Mouse (Mus musculus): ENCODE measurements around the gene Tmem79. TPM values are rescaled to one million over a fixed set of nuclear protein-coding genes. Genes with fewer than 3 reads are reported as not detected.

The Tmem79 gene
- polyA plus RNA-seq, 1 experiment from 2014 or later: 2.7 TPM

GRCm38 (mm10) chr3:88365705-88366361, 29.9 kb upstream of the Tmem79 start:
- no peak overlapping the region for H3K4me3 ChIP-seq
- H3K4me1 ChIP-seq: peaks cover 44% of the 10 kb centered on the region
- 40% methylated on average over 34 of the region's 34 CpGs for WGBS
- H3K36me3 ChIP-seq (replicated peaks): peaks cover 23% of the 10 kb centered on the region
- peaks cover 41% of the 10 kb centered on the region for H3K27me3 ChIP-seq (ENCODE audit: poor library complexity, severe bottlenecking)
- peaks cover 13% of the 10 kb centered on the region for H3K9me3 ChIP-seq
- DNase-seq (ENCODE audit: extremely low spot score, low spot score): no peak
- no peak overlapping the region for H3K27ac ChIP-seq

GRCm38 (mm10) chr3:88364337-88364736, 28.4 kb upstream of the Tmem79 start, which contains the start of gene Paqr6:
Gene Paqr6 (plus strand): TSS chr3:88364584.
- Histone ChIP-seq H3K9me3 (no peaks in the 10 kb centered on the region), H3K4me1 (peaks cover 44% of the 10 kb centered on the region), H3K4me3 (peak within 1 kb of the TSS; percentile 31), H3K36me3 (replicated peaks) (peaks cover 38% of the 10 kb centered on the region), H3K27ac (peak within 1 kb of the TSS; percentile 40; the same call in 1 of the 2 replicates), H3K27me3 (ENCODE audit: poor library complexity, severe bottlenecking) (peaks cover 41% of the 10 kb centered on the region)
- under 1% methylated on average over 16 of the region's 16 CpGs for WGBS
- DNase-seq (ENCODE audit: extremely low spot score, low spot score): peak; percentile 56

- H3K4me1 ChIP-seq: peaks cover 44% of the 10 kb centered on the region
- H3K9me3 ChIP-seq: no peaks in the 10 kb centered on the region
- 0 out of 2 replicates have a peak overlapping the region, but pooled peaks have one; percentile 31 for H3K4me3 ChIP-seq
- H3K27me3 ChIP-seq (ENCODE audit: poor library complexity, severe bottlenecking): peaks cover 41% of the 10 kb centered on the region
- DNase-seq (ENCODE audit: extremely low spot score, low spot score): no peak
- 0 out of 2 replicates have a peak overlapping the region, but pooled peaks have one; percentile 11 for H3K27ac ChIP-seq
- peaks cover 45% of the 10 kb centered on the region for H3K36me3 ChIP-seq (replicated peaks)
- WGBS: 72% methylated on average over 4 of the region's 4 CpGs
Measured at GRCm38 (mm10) chr3:88363700-88364099, 27.8 kb upstream of the Tmem79 start.

- H3K27ac ChIP-seq: no peak overlapping the region
- 95% methylated on average over 2 of the region's 2 CpGs for WGBS
- H3K27me3 ChIP-seq (ENCODE audit: poor library complexity, severe bottlenecking): peaks cover 32% of the 10 kb centered on the region
- no peaks in the 10 kb centered on the region for H3K9me3 ChIP-seq
- H3K36me3 ChIP-seq (replicated peaks): peaks cover 64% of the 10 kb centered on the region
- DNase-seq (ENCODE audit: extremely low spot score, low spot score): no peak
- no peak overlapping the region for H3K4me3 ChIP-seq
- peaks cover 39% of the 10 kb centered on the region for H3K4me1 ChIP-seq
Measured at GRCm38 (mm10) chr3:88361612-88362313, 25.8 kb upstream of the Tmem79 start.

- Histone ChIP-seq H3K4me1 (peaks cover 35% of the 10 kb centered on the region), H3K27ac (no peak overlapping the region), H3K4me3 (no peak overlapping the region), H3K27me3 (ENCODE audit: poor library complexity, severe bottlenecking) (peaks cover 25% of the 10 kb centered on the region), H3K9me3 (no peaks in the 10 kb centered on the region), H3K36me3 (replicated peaks) (peaks cover 71% of the 10 kb centered on the region)
- DNase-seq (ENCODE audit: extremely low spot score, low spot score): no peak
- 90% methylated on average over 6 of the region's 6 CpGs for WGBS
Measured at GRCm38 (mm10) chr3:88361096-88361495, 25.1 kb upstream of the Tmem79 start.

- WGBS: 75% methylated on average over 3 of the region's 3 CpGs
- Histone ChIP-seq H3K9me3 (no peaks in the 10 kb centered on the region), H3K4me1 (peaks cover 29% of the 10 kb centered on the region), H3K27ac (peak overlapping the region; percentile 32; the same call in 1 of the 2 replicates), H3K27me3 (ENCODE audit: poor library complexity, severe bottlenecking) (peaks cover 14% of the 10 kb centered on the region), H3K4me3 (no peak overlapping the region), H3K36me3 (replicated peaks) (peaks cover 82% of the 10 kb centered on the region)
- DNase-seq (ENCODE audit: extremely low spot score, low spot score): no peak
Measured at GRCm38 (mm10) chr3:88359989-88360388, 24.0 kb upstream of the Tmem79 start.

- Histone ChIP-seq H3K27ac (peak overlapping the region; percentile 32; the same call in 1 of the 2 replicates), H3K36me3 (replicated peaks) (peaks cover 86% of the 10 kb centered on the region), H3K9me3 (no peaks in the 10 kb centered on the region), H3K27me3 (ENCODE audit: poor library complexity, severe bottlenecking) (peaks cover 10% of the 10 kb centered on the region), H3K4me3 (no peak overlapping the region), H3K4me1 (peaks cover 25% of the 10 kb centered on the region)
- 82% methylated on average over 5 of the region's 5 CpGs for WGBS
- DNase-seq (ENCODE audit: extremely low spot score, low spot score): no peak
Measured at GRCm38 (mm10) chr3:88359584-88359983, 23.6 kb upstream of the Tmem79 start.

GRCm38 (mm10) chr3:88354396-88355165, 18.6 kb upstream of the Tmem79 start:
- no peaks in the 10 kb centered on the region for H3K27me3 ChIP-seq (ENCODE audit: poor library complexity, severe bottlenecking)
- H3K27ac ChIP-seq: no peak overlapping the region
- WGBS: 93% methylated on average over 8 of the region's 8 CpGs
- H3K36me3 ChIP-seq (replicated peaks): peaks cover 100% of the 10 kb centered on the region
- DNase-seq (ENCODE audit: extremely low spot score, low spot score): no peak
- no peaks in the 10 kb centered on the region for H3K9me3 ChIP-seq
- no peaks in the 10 kb centered on the region for H3K4me1 ChIP-seq
- no peak overlapping the region for H3K4me3 ChIP-seq

GRCm38 (mm10) chr3:88352907-88353306, 17.0 kb upstream of the Tmem79 start:
- DNase-seq (ENCODE audit: extremely low spot score, low spot score): no peak

GRCm38 (mm10) chr3:88350732-88351131, 14.8 kb upstream of the Tmem79 start:
- Histone ChIP-seq H3K27ac (no peak overlapping the region), H3K27me3 (ENCODE audit: poor library complexity, severe bottlenecking) (no peaks in the 10 kb centered on the region), H3K4me1 (no peaks in the 10 kb centered on the region), H3K36me3 (replicated peaks) (peaks cover 100% of the 10 kb centered on the region), H3K4me3 (no peak overlapping the region), H3K9me3 (no peaks in the 10 kb centered on the region)
- WGBS: 95% methylated on average over 13 of the region's 13 CpGs
- DNase-seq (ENCODE audit: extremely low spot score, low spot score): no peak

More at GRCm38 (mm10) chr3:88352907-88353306, 17.0 kb upstream of the Tmem79 start:
- Histone ChIP-seq H3K4me3 (no peak overlapping the region), H3K4me1 (no peaks in the 10 kb centered on the region), H3K36me3 (replicated peaks) (peaks cover 100% of the 10 kb centered on the region), H3K27me3 (ENCODE audit: poor library complexity, severe bottlenecking) (no peaks in the 10 kb centered on the region), H3K9me3 (no peaks in the 10 kb centered on the region), H3K27ac (no peak overlapping the region)
- WGBS: 94% methylated on average over 9 of the region's 9 CpGs

GRCm38 (mm10) chr3:88339006-88339405, 3.1 kb upstream of the Tmem79 start:
- Histone ChIP-seq H3K36me3 (replicated peaks) (peaks cover 53% of the 10 kb centered on the region), H3K4me3 (no peak overlapping the region), H3K9me3 (no peaks in the 10 kb centered on the region), H3K4me1 (peaks cover 38% of the 10 kb centered on the region), H3K27me3 (ENCODE audit: poor library complexity, severe bottlenecking) (no peaks in the 10 kb centered on the region), H3K27ac (no peak overlapping the region)
- DNase-seq (ENCODE audit: extremely low spot score, low spot score): no peak
- WGBS: 91% methylated on average over 3 of the region's 3 CpGs

GRCm38 (mm10) chr3:88338316-88338715, 2.4 kb upstream of the Tmem79 start:
- H3K9me3 ChIP-seq: no peaks in the 10 kb centered on the region
- no peak overlapping the region for H3K4me3 ChIP-seq
- WGBS: 92% methylated on average over 7 of the region's 7 CpGs
- H3K4me1 ChIP-seq: peaks cover 41% of the 10 kb centered on the region
- H3K36me3 ChIP-seq (replicated peaks): peaks cover 48% of the 10 kb centered on the region
- H3K27me3 ChIP-seq (ENCODE audit: poor library complexity, severe bottlenecking): no peaks in the 10 kb centered on the region
- DNase-seq (ENCODE audit: extremely low spot score, low spot score): no peak
- H3K27ac ChIP-seq: no peak overlapping the region

Measured in forebrain, embryonic 10.5 days (tissue).